10 mouse cellular contexts compared by ENCODE assay signal in the genomic region with DNA sequence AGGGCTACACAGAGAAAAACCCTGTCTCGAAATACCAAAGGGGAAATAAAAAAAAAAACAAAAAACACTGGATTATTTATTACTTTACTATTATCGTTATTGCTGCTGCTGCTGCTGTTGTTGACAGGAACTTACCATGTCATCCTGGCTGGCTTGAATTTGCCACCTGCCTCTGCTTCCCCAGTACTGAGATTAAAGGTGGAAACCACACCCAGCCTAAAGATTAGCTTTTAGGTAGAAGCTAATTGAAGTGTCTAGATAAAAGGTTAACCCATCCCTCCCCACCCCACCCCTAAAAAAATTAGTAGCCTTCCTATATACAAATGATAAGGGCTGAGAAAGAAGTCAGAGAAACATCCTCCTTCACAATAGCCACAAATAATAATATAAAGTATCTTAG.
"Had no signal": no experiment of that assay in that cellular context is flagged by ENCODE, and none has a peak within 500 bp of the region (broad histone marks: within the 10 kb centered on the region; RNA-seq: fewer than 3 reads in every experiment).

No protein-coding gene starts in this region.

- DNase-seq: liver, embryonic 13.5 days; liver, postnatal 0 days; lung, embryonic 14.5 days; lung, postnatal 10 days; lung, postnatal 4 days; midbrain, embryonic 14.5 days; retina, postnatal 1 day; right cerebral cortex, adult 18-20 months; thymus, adult 2 months; thymus, postnatal 25 days had no signal

- ATAC-seq: liver, postnatal 0 days had no signal
